Mouse (Mus musculus): ENCODE measurements around the gene Stag1. TPM values are rescaled to one million over a fixed set of nuclear protein-coding genes. Genes with fewer than 3 reads are reported as not detected.

The Stag1 gene
- polyA plus RNA-seq, 1 experiment from 2014 or later: 40.9 TPM

DNA sequence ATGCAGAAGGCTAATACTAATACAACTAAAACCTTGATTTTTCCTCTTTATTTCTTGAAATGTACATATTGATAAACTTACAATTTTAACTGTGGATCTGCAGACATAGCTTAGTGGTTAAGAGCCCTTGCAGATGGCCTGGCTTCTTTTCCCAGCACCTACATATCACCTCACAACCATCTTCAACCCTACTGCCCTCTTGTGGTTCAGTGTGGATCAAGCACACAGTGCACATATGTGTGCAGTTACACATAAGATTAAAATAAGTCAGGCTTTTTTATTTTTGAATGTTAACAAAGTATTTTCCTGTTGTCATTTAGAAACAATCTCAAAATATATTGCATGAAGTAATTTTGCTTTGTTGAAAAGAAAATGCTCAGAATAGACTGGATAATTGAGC lies 312.8 kb downstream of the Stag1 start:
- no peak for ATAC-seq (replicated peaks; ENCODE audit: low FRiP score, low read depth)

DNA sequence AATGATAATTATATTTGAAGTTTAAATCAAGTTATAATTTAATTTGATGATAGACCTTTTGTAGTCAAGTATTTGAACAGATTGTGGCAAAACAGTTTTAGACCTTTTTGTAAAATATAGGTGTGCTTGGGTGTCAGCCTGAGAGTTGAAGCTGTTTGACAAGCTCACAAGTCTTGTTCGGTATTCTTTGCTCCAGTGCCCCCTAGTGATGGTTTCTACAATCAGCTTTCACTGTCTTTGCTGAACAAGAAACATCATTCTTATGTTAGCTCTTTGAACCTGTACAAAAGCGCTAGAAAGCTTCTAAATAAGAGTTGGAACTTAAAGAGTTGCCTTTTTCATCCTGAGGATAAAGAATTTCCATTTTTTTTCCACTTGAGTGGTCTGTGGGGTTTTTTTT lies 319.5 kb downstream of the Stag1 start:
- Histone ChIP-seq H3K4me1 (replicated peaks; ENCODE audit: insufficient read depth, low read length) (no peaks in the 10 kb centered on the region), H3K4me2 (ENCODE audit: low read length) (no peak overlapping the region), H3K9me3 (replicated peaks; ENCODE audit: low read length) (no peaks in the 10 kb centered on the region), H3K9ac (ENCODE audit: low read depth, low read length) (no peak overlapping the region), H3K36me3 (ENCODE audit: insufficient read depth, low read length) (0 out of 2 replicates have a peak, but pooled peaks cover 2% of the 10 kb centered on the region), H3K27me3 (ENCODE audit: insufficient read depth, low read length) (no peaks in the 10 kb centered on the region), H3K4me3 (replicated peaks; ENCODE audit: low read depth, low read length) (no peak overlapping the region), H3K27ac (no peak overlapping the region)
- 42% methylated on average over 2 of the region's 2 CpGs for WGBS
- peak; percentile 76 for DNase-seq (ENCODE audit: low spot score)
- ATAC-seq (replicated peaks; ENCODE audit: low FRiP score, low read depth): no peak
- TF ChIP-seq CTCF (IDR thresholded peaks at IDR 0.05; ENCODE audit: low read depth): peak; percentile 70

More for the DNA sequence above, 312.8 kb downstream of the Stag1 start:
- no peak overlapping the region for H3K4me3 ChIP-seq (replicated peaks; ENCODE audit: low read depth, low read length)
- no peak overlapping the region for H3K9ac ChIP-seq (ENCODE audit: low read depth, low read length)
- H3K27ac ChIP-seq: no peak overlapping the region
- H3K9me3 ChIP-seq (replicated peaks; ENCODE audit: low read length): no peaks in the 10 kb centered on the region
- no peaks in the 10 kb centered on the region for H3K27me3 ChIP-seq (ENCODE audit: insufficient read depth, low read length)
- no peak overlapping the region for H3K4me2 ChIP-seq (ENCODE audit: low read length)
- peaks cover 5% of the 10 kb centered on the region; the same call in 1 of the 2 replicates for H3K36me3 ChIP-seq (ENCODE audit: insufficient read depth, low read length)
- DNase-seq (ENCODE audit: low spot score): no peak
- no peaks in the 10 kb centered on the region for H3K4me1 ChIP-seq (replicated peaks; ENCODE audit: insufficient read depth, low read length)
- peak; percentile 56 for TF ChIP-seq CTCF (IDR thresholded peaks at IDR 0.05; ENCODE audit: low read depth)

DNA sequence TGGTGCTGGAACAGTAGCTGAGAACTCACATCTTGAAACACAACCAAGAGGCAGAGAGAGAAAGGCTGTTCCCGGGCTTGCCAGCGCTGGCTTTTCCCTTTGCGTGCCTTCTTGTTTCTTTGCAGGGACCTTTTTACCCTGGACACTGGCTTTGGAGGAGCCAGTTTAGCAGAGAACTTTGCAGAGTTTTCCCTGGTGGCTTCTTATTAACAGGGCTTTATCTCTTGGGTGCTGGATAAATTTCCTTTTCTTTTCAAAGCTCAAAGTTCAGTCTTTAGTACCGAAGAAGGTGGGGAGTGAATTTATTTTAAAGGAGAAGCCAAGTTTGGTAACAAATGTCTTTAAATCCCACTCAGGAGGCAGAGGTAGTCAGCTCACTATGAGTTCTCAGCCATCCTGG lies 329.0 kb downstream of the Stag1 start:
- Histone ChIP-seq H3K9ac (ENCODE audit: low read depth, low read length) (no peak overlapping the region), H3K4me3 (replicated peaks; ENCODE audit: low read depth, low read length) (no peak overlapping the region), H3K4me1 (replicated peaks; ENCODE audit: insufficient read depth, low read length) (no peaks in the 10 kb centered on the region), H3K27me3 (ENCODE audit: insufficient read depth, low read length) (no peaks in the 10 kb centered on the region), H3K36me3 (ENCODE audit: insufficient read depth, low read length) (0 out of 2 replicates have a peak, but pooled peaks cover 10% of the 10 kb centered on the region), H3K27ac (no peak overlapping the region), H3K4me2 (ENCODE audit: low read length) (no peak overlapping the region), H3K9me3 (replicated peaks; ENCODE audit: low read length) (no peaks in the 10 kb centered on the region)
- 90% methylated on average over 4 of the region's 4 CpGs for WGBS
- ATAC-seq (replicated peaks; ENCODE audit: low FRiP score, low read depth): no peak
- no peak for DNase-seq (ENCODE audit: low spot score)
- no peak for TF ChIP-seq CTCF (IDR thresholded peaks at IDR 0.05; ENCODE audit: low read depth)

DNA sequence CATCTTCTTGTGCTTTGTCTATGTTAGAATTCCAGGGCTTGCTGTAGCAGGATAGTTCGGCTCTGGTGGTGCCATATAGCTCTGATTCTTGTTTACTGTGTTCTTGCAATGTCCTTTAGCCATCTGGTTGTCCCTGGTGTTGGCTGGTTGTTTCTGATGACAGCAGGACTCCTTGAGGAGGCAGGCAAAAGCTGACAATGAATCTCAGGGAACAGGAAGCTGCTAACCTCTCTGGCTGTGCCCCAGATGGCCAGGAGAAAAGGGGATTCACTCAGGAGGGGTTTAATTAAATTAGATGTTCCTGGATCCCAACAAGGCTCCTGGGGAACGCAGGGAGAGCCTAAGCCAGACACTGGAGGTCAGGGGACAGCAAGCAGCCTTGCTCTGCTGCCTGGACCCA lies 344.4 kb downstream of the Stag1 start:
- no peaks in the 10 kb centered on the region for H3K27me3 ChIP-seq (ENCODE audit: insufficient read depth, low read length)
- no peak for ATAC-seq (replicated peaks; ENCODE audit: low FRiP score, low read depth)
- WGBS: 89% methylated on average over 2 of the region's 2 CpGs
- H3K36me3 ChIP-seq (ENCODE audit: insufficient read depth, low read length): 0 out of 2 replicates have a peak, but pooled peaks cover 7% of the 10 kb centered on the region
- no peaks in the 10 kb centered on the region for H3K9me3 ChIP-seq (replicated peaks; ENCODE audit: low read length)
- no peak for TF ChIP-seq CTCF (IDR thresholded peaks at IDR 0.05; ENCODE audit: low read depth)
- no peak for DNase-seq (ENCODE audit: low spot score)
- no peak overlapping the region for H3K9ac ChIP-seq (ENCODE audit: low read depth, low read length)
- no peaks in the 10 kb centered on the region for H3K4me1 ChIP-seq (replicated peaks; ENCODE audit: insufficient read depth, low read length)
- H3K4me2 ChIP-seq (ENCODE audit: low read length): no peak overlapping the region
- no peak overlapping the region for H3K27ac ChIP-seq
- H3K4me3 ChIP-seq (replicated peaks; ENCODE audit: low read depth, low read length): no peak overlapping the region

DNA sequence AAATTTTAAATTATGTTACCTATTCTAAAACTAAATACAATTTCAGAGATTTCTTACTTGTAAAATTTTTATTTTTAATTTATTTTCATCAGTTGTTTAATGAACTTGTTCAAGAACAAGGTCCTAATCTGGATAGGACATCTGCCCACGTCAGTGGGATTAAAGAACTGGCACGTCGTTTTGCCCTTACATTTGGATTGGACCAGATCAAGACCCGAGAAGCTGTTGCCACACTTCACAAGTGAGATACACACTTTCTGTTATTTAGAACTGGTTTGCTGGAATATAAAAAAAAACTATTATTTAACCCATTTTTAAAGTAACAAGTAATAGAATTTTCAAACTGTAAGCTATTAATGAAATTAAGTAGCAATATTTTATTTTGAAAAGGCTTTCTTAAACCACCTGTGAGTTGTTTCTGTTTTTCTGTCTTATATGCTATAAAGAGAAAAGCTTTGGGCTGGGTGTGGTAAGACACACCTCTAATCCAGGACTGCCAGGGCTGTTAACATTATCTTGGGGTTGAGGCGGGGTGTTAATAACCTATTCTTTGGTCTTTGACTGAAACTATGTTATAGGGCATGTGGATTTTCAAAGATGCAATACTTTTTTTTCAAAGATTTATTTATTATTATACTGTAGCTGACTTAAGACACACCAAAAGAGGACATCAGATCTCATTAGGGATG lies 347.2 kb downstream of the Stag1 start:
- no peaks in the 10 kb centered on the region for H3K9me3 ChIP-seq (replicated peaks; ENCODE audit: low read length)
- no peak for ATAC-seq (replicated peaks; ENCODE audit: low FRiP score, low read depth)
- 0 out of 2 replicates have a peak, but pooled peaks cover 9% of the 10 kb centered on the region for H3K36me3 ChIP-seq (ENCODE audit: insufficient read depth, low read length)
- no peak for DNase-seq (ENCODE audit: low spot score)
- H3K27ac ChIP-seq: no peak overlapping the region
- no peaks in the 10 kb centered on the region for H3K27me3 ChIP-seq (ENCODE audit: insufficient read depth, low read length)
- no peak overlapping the region for H3K4me3 ChIP-seq (replicated peaks; ENCODE audit: low read depth, low read length)
- no peak overlapping the region for H3K4me2 ChIP-seq (ENCODE audit: low read length)
- no peak overlapping the region for H3K9ac ChIP-seq (ENCODE audit: low read depth, low read length)
- H3K4me1 ChIP-seq (replicated peaks; ENCODE audit: insufficient read depth, low read length): no peaks in the 10 kb centered on the region
- WGBS: 91% methylated on average over 5 of the region's 5 CpGs
- TF ChIP-seq CTCF (IDR thresholded peaks at IDR 0.05; ENCODE audit: low read depth): no peak

DNA sequence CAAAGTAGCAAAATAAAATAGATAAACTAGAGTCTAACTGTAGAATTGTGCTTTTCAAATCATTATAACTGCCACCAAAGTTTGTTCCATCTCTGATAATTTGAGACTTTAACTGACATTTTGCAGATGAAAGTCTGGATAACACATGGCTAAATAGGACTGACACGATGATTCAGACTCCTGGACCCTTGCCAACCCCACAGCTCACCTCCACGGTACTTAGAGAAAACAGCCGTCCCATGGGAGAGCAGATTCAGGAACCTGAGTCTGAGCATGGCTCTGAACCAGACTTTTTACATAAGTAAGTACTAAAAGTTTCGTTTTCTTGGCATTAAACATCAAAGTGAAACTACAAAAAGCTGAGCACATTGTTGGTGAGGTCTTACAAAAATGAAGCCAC lies 353.9 kb downstream of the Stag1 start:
- no peak for DNase-seq (ENCODE audit: low spot score)
- Histone ChIP-seq H3K9me3 (replicated peaks; ENCODE audit: low read length) (no peaks in the 10 kb centered on the region), H3K4me3 (replicated peaks; ENCODE audit: low read depth, low read length) (no peak overlapping the region), H3K4me1 (replicated peaks; ENCODE audit: insufficient read depth, low read length) (no peaks in the 10 kb centered on the region), H3K36me3 (ENCODE audit: insufficient read depth, low read length) (peaks cover 20% of the 10 kb centered on the region; the same call in 1 of the 2 replicates), H3K27ac (no peak overlapping the region), H3K9ac (ENCODE audit: low read depth, low read length) (no peak overlapping the region), H3K4me2 (ENCODE audit: low read length) (no peak overlapping the region), H3K27me3 (ENCODE audit: insufficient read depth, low read length) (no peaks in the 10 kb centered on the region)
- no peak for ATAC-seq (replicated peaks; ENCODE audit: low FRiP score, low read depth)
- 48% methylated on average over 4 of the region's 4 CpGs for WGBS
- no peak for TF ChIP-seq CTCF (IDR thresholded peaks at IDR 0.05; ENCODE audit: low read depth)

All from kidney, postnatal 0 days (tissue).